Mouse (Mus musculus) CH12.LX (cell line): ENCODE measurements around the gene Smarcal1. TPM values are rescaled to one million over a fixed set of nuclear protein-coding genes. Genes with fewer than 3 reads are reported as not detected.

Experiments used
- DNase-seq: peaks from one replicate; pipeline ENCODE4 v3.0.0-alpha.2; 2013; ENCODE audit errors: extremely low read depth
- H3K27ac ChIP-seq: 2 replicates; pipeline ENCODE4 v1.5.1; 2012; ENCODE audit warnings: low read depth, mild to moderate bottlenecking, control low read depth, moderate library complexity; ENCODE audit not compliant: insufficient read depth
- H3K27me3 ChIP-seq: replicated peaks from 2 replicates; pipeline ENCODE3; 2012; ENCODE audit warnings: inconsistent platforms
- H3K36me3 ChIP-seq, 2 experiments: replicated peaks in 1 of 2; 2 replicates each; pipeline versions ENCODE3 to v1.6.1; 2012; ENCODE audit warnings: inconsistent platforms in 1 of 2, low read length in 1 of 2, mild to moderate bottlenecking in 1 of 2, mixed read lengths in 1 of 2, moderate library complexity in 1 of 2; ENCODE audit not compliant: control insufficient read depth in 1 of 2, insufficient read depth in 1 of 2
- H3K4me1 ChIP-seq, 2 experiments: 2 replicates each; pipeline ENCODE4 v1.6.1; 2012; ENCODE audit warnings: inconsistent platforms in 1 of 2, moderate library complexity in 1 of 2; ENCODE audit not compliant: insufficient read depth in 2 of 2, control insufficient read depth in 1 of 2
- H3K4me2 ChIP-seq: 2 replicates; pipeline ENCODE4 v1.6.1; 2012; ENCODE audit warnings: low read depth, mild to moderate bottlenecking, control low read depth; ENCODE audit not compliant: poor library complexity, insufficient read depth, severe bottlenecking
- H3K4me3 ChIP-seq, 3 experiments: fragments of 150-350 bp in 1 of 3; sonication (generic) in 1 of 3; replicated peaks in 1 of 3; 2 replicates each; pipeline versions ENCODE3 to v1.5.1; 2011 to 2012; ENCODE audit warnings: low read depth in 2 of 3, low read length in 2 of 3, mild to moderate bottlenecking in 2 of 3, moderate library complexity in 2 of 3, control low read depth in 1 of 3, improper control_type of control experiment in 1 of 3, inconsistent platforms in 1 of 3, mixed read lengths in 1 of 3; ENCODE audit not compliant: poor library complexity in 1 of 3
- H3K79me2 ChIP-seq: replicated peaks from 2 replicates; pipeline ENCODE4 v1.6.1; 2012; ENCODE audit warnings: mild to moderate bottlenecking, moderate library complexity; ENCODE audit not compliant: control insufficient read depth, poor library complexity, insufficient read depth, severe bottlenecking; ENCODE audit errors: extremely low read depth
- H3K9ac ChIP-seq: 2 replicates; pipeline ENCODE4 v1.6.1; 2012; ENCODE audit warnings: low read depth, mild to moderate bottlenecking, control low read depth, moderate library complexity; ENCODE audit not compliant: insufficient read depth
- H3K9me3 ChIP-seq: replicated peaks from 2 replicates; pipeline ENCODE3; 2012; ENCODE audit warnings: low read length, inconsistent platforms, mixed read lengths
- BHLHE40 ChIP-seq: IDR thresholded peaks from 2 replicates; pipeline ENCODE4 v1.6.1; 2011; ENCODE audit warnings: mild to moderate bottlenecking, low read depth, low read length, improper control_type of control experiment
- CHD1 ChIP-seq: IDR thresholded peaks from 2 replicates; pipeline ENCODE4 v1.6.1; 2012; ENCODE audit warnings: low read depth, low read length, improper control_type of control experiment, inconsistent platforms
- CTCF ChIP-seq, 2 experiments: IDR thresholded peaks in 1 of 2; conservative IDR thresholded peaks in 1 of 2; 2 replicates each; pipeline ENCODE4 v1.5.1; 2011 to 2012; ENCODE audit warnings: low read depth in 2 of 2, low read length in 2 of 2, improper control_type of control experiment in 1 of 2, inconsistent platforms in 1 of 2, mild to moderate bottlenecking in 1 of 2, moderate library complexity in 1 of 2
- ETS1 ChIP-seq: conservative IDR thresholded peaks from 2 replicates; pipeline ENCODE4 v1.6.1; 2012; ENCODE audit warnings: low read depth, mild to moderate bottlenecking, inconsistent platforms, low read length, improper control_type of control experiment, moderate library complexity
- JUND ChIP-seq: conservative IDR thresholded peaks from 2 replicates; pipeline ENCODE4 v1.6.1; 2011; ENCODE audit warnings: low read depth, low read length, improper control_type of control experiment
- MAFK ChIP-seq: IDR thresholded peaks from 2 replicates; pipeline ENCODE4 v1.6.1; 2011; ENCODE audit warnings: low read length, improper control_type of control experiment; ENCODE audit not compliant: insufficient replicate concordance
- MAX ChIP-seq: IDR thresholded peaks from 2 replicates; pipeline ENCODE4 v1.6.1; 2011; ENCODE audit warnings: low read length, improper control_type of control experiment
- MAZ ChIP-seq: IDR thresholded peaks from 2 replicates; pipeline ENCODE4 v1.6.1; 2012; ENCODE audit warnings: low read depth, mild to moderate bottlenecking, inconsistent platforms, low read length, improper control_type of control experiment, moderate library complexity
- MXI1 ChIP-seq: IDR thresholded peaks from 2 replicates; pipeline ENCODE4 v1.6.1; 2011; ENCODE audit warnings: mild to moderate bottlenecking, low read depth, low read length, improper control_type of control experiment
- MYC ChIP-seq: IDR thresholded peaks from 2 replicates; pipeline ENCODE4 v1.6.1; 2011; ENCODE audit warnings: low read depth, mild to moderate bottlenecking, improper control_type of control experiment, low read length
- NRF1 ChIP-seq: IDR thresholded peaks from 2 replicates; pipeline ENCODE4 v1.6.1; 2014; ENCODE audit warnings: low read depth, mild to moderate bottlenecking, inconsistent platforms, low read length, improper control_type of control experiment, moderate library complexity
- PAX5 ChIP-seq: IDR thresholded peaks from 2 replicates; pipeline ENCODE4 v1.6.1; 2012; ENCODE audit warnings: low read length, inconsistent platforms, mixed read lengths
- SIN3A ChIP-seq: IDR thresholded peaks from 2 replicates; pipeline ENCODE4 v1.6.1; 2012; ENCODE audit warnings: low read length, improper control_type of control experiment, inconsistent platforms
- UBTF ChIP-seq: IDR thresholded peaks from 2 replicates; pipeline ENCODE4 v1.6.1; 2012; ENCODE audit warnings: low read depth, mild to moderate bottlenecking, inconsistent platforms, low read length, improper control_type of control experiment, moderate library complexity
- ZMIZ1 ChIP-seq: IDR thresholded peaks from 2 replicates; pipeline ENCODE4 v1.6.1; 2012; ENCODE audit warnings: low read depth, mild to moderate bottlenecking, inconsistent platforms, low read length, improper control_type of control experiment
- ZNF384 ChIP-seq: IDR thresholded peaks from 2 replicates; pipeline ENCODE4 v1.6.1; 2012; ENCODE audit warnings: low read depth, low read length, improper control_type of control experiment, inconsistent platforms
- dilution Hi-C: fragments of 300-500 bp; cut with MboI; formaldehyde crosslinking; loops from 2 replicates; pipeline ENCODE4 v1.14.3; 2020; ENCODE audit warnings: low sequenced_read_pairs; ENCODE audit not compliant: extremely low pct_unique_long_range_greater_than_20kb, extremely low pct_ligation_motif_present
- in situ Hi-C: fragments of 300-500 bp; cut with MboI; formaldehyde crosslinking; loops from 3 replicates; pipeline ENCODE4 v1.14.3; 2019; ENCODE audit warnings: low sequenced_read_pairs, low pct_ligation_motif_present, low pct_unique_long_range_greater_than_20kb, mixed read lengths
- polyA plus RNA-seq: library from polyadenylated mRNA; unstranded; fragments of >175 nt; gene quantifications from 2 replicates; pipeline ENCODE4 v1.2.1, GENCODE M21; 2012; ENCODE audit warnings: low read depth; ENCODE audit not compliant: insufficient read length
- total RNA-seq, 2 experiments: library from RNA; depleted of rRNA; stranded (reverse); fragments of 300-350 nt in 1 of 2; fragments of >200 nt in 1 of 2; gene quantifications; 2 replicates each; pipeline ENCODE4 v1.2.3; 2012 to 2014

Smarcal1 gene
- total and polyA plus RNA-seq, 3 experiments, result 25.2 to 54.2 (median 34.9) TPM

DNA sequence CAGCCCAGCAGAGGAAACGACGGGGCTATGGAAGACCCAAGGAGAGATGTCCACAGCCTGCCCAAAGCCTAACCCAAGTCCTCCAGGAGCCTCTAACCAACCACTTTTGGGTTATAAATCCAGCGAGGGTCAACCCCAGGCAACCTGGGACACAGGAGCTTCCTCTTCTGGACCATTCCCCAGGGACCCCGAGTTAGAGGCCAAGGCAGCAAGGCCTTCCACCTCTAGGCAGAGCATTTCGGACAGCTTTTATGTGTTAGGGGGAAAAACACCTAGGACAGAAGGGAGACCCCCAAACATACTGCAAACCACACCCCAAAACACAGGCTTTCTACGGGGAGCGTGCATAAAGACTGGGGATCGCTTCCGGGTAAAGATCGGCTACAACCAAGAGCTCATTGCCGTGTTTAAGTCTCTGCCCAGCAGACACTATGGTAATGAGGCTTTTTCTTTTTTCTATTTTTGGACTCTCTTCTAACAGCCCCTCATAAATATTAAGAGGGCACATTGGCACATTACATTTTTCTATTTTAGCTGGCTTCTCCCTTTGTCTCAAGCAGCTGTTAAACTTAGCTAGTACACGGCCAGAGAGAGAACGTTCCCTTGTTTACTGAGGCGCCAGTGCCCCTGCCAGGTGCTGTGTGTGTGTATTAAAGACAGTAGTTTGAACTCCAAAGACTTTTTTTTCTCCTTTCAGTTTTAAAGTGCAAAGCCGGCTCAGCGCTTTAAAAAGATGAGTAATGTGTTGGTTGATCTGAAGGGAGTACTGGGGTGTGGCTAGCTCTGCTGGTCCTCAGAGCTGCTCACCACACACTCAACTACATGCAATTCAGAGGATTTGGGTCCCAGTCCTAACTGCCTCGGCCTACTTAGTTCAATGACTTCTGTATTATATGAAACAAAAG, 3.2 kb downstream of the Smarcal1 start (continued):
- 0 out of 2 replicates have a peak, but pooled peaks have one; percentile 24 for TF ChIP-seq MAZ

GRCm38 (mm10) chr1:72587532-72587931, 4.5 kb downstream of the Smarcal1 start:
- Histone ChIP-seq H3K9me3 (no peaks in the 10 kb centered on the region), H3K9ac (peak overlapping the region; percentile 95), H3K79me2 (peaks cover 23% of the 10 kb centered on the region), H3K4me2 (peak overlapping the region; percentile 85), H3K27ac (peak overlapping the region; percentile 82), H3K4me1 (peaks cover 9 to 37% of the 10 kb centered on the region in 2 experiments), H3K27me3 (no peaks in the 10 kb centered on the region), H3K4me3 (peak overlapping the region in 1 of 3 experiments; percentile 29), H3K36me3 (peaks cover 27 to 48% of the 10 kb centered on the region in 2 experiments)
- TF ChIP-seq MYC (peak; percentile 51; the same call in 1 of the 2 replicates), NRF1 (peak; percentile 39; the same call in 1 of the 2 replicates), PAX5 (no peak), SIN3A (no peak), BHLHE40 (peak; percentile 73), MXI1 (peak; percentile 49; the same call in 1 of the 2 replicates)
- dilution Hi-C loops (no loop called here), in situ Hi-C loops (loop anchor here (10.0 to 25.0 kb wide), 2 partner anchors 273 to 275 kb away; partner anchors contain the start of gene Igfbp5)
- no peak for DNase-seq

- no peak for DNase-seq
- H3K9me3 ChIP-seq, result no peaks in the 10 kb centered on the region
- H3K4me2 ChIP-seq, result no peak overlapping the region
- no peak overlapping the region for H3K9ac ChIP-seq
- TF ChIP-seq CTCF (conservative IDR thresholded peaks at IDR 0.05 in 1 of 2, IDR thresholded peaks at IDR 0.05 in 1 of 2; ENCODE audit: low read depth in 2 of 2, low read length in 2 of 2) (no peak), MAZ (no peak), ZNF384 (peak; percentile 67), JUND (no peak), ZMIZ1 (no peak), MYC (0 out of 2 replicates have a peak, but pooled peaks have one; percentile 69), SIN3A (no peak), NRF1 (no peak), MXI1 (no peak), ETS1 (no peak), UBTF (no peak), MAFK (no peak), CHD1 (no peak), MAX (peak; percentile 32; the same call in 1 of the 2 replicates)
- H3K4me3 ChIP-seq, result no peak overlapping the region
- H3K27ac ChIP-seq, result no peak overlapping the region
- no peaks in the 10 kb centered on the region for H3K27me3 ChIP-seq
- H3K36me3 ChIP-seq, result peaks cover 39 to 60% of the 10 kb centered on the region in 2 experiments
- H3K79me2 ChIP-seq, result peaks cover 19% of the 10 kb centered on the region
- in situ Hi-C loops, result loop anchor here (10.0 to 25.0 kb wide), 2 partner anchors 274 kb away; partner anchors contain the start of gene Igfbp5
- dilution Hi-C loops, result no loop called here
- H3K4me1 ChIP-seq, result peaks cover 9 to 36% of the 10 kb centered on the region in 2 experiments
Observed at GRCm38 (mm10) chr1:72588763-72589162, 5.7 kb downstream of the Smarcal1 start.
